Mouse (Mus musculus) testis, adult 2 months (tissue): ENCODE results near the gene Gkn3. TPM values are rescaled to one million over a fixed set of nuclear protein-coding genes. Genes with fewer than 3 reads are reported as not detected.

Source experiments
- H3K27ac ChIP-seq: fragments of 200-500 bp; 2 replicates; pipeline ENCODE4 v1.5.1; 2012; ENCODE audit warnings: low read depth, low read length; ENCODE audit not compliant: control insufficient read depth, insufficient read depth
- H3K27me3 ChIP-seq: fragments of 200-500 bp; 2 replicates; pipeline ENCODE4 v1.6.1; 2012; ENCODE audit warnings: mild to moderate bottlenecking, low read length, moderate library complexity; ENCODE audit not compliant: control insufficient read depth, insufficient read depth
- H3K36me3 ChIP-seq: fragments of 200-500 bp; 2 replicates; pipeline ENCODE4 v1.6.1; 2012; ENCODE audit warnings: mild to moderate bottlenecking, low read length; ENCODE audit not compliant: control insufficient read depth, insufficient read depth
- H3K4me1 ChIP-seq: fragments of 200-500 bp; 2 replicates; pipeline ENCODE4 v1.6.1; 2012; ENCODE audit warnings: low read length; ENCODE audit not compliant: control insufficient read depth, insufficient read depth
- H3K4me3 ChIP-seq: fragments of 200-500 bp; 2 replicates; pipeline ENCODE4 v1.5.1; 2012; ENCODE audit warnings: low read depth, mild to moderate bottlenecking, low read length, moderate library complexity, mixed read lengths; ENCODE audit not compliant: control insufficient read depth
- CTCF ChIP-seq: fragments of 200-500 bp; IDR thresholded peaks from 2 replicates; pipeline ENCODE4 v1.5.1; 2012; ENCODE audit warnings: low read depth, mild to moderate bottlenecking, inconsistent platforms, low read length, moderate library complexity; ENCODE audit not compliant: control insufficient read depth, insufficient read depth, insufficient replicate concordance
- POLR2A ChIP-seq: fragments of 200-500 bp; IDR thresholded peaks from 2 replicates; pipeline ENCODE4 v1.6.1; 2012; ENCODE audit warnings: low read depth, mild to moderate bottlenecking, inconsistent platforms, low read length, moderate library complexity; ENCODE audit not compliant: control insufficient read depth
- polyA plus RNA-seq: library from polyadenylated mRNA; depleted of rRNA; stranded (reverse); fragments of >200 nt; gene quantifications from 2 replicates; pipeline ENCODE4 v1.2.3, GENCODE M21; 2012

Gkn3 gene
- polyA plus RNA-seq, 1 experiment: 0.42 TPM

DNA sequence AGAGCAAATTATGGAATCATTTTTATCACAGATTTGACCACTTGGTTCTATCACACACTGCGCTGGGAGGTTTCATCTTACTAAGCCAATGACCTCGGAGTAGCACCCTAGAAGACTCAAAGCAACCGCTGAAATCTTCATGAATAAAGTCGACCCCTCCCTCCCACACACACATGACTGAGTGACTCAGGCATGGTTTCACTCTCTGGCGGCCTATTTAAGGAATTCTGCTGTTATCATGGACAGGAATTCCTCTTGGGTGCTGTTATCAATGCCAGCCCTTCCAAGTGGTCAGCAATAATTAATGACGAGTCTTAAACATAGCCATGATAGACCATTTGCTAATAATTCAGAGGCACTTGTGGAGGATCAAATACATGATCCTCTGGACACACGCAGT, 33.6 kb upstream of the Gkn3 start:
- Histone ChIP-seq H3K4me3 (no peak overlapping the region), H3K4me1 (no peaks in the 10 kb centered on the region), H3K27me3 (no peaks in the 10 kb centered on the region), H3K36me3 (no peaks in the 10 kb centered on the region), H3K27ac (no peak overlapping the region)
- no peak for TF ChIP-seq POLR2A
- TF ChIP-seq CTCF: no peak

- Histone ChIP-seq H3K36me3 (no peaks in the 10 kb centered on the region), H3K4me1 (no peaks in the 10 kb centered on the region), H3K27me3 (no peaks in the 10 kb centered on the region), H3K4me3 (no peak overlapping the region), H3K27ac (no peak overlapping the region)
- TF ChIP-seq CTCF (no peak), POLR2A (no peak)
Measured at GRCm38 (mm10) chr6:87412011-87412410, 23.3 kb upstream of the Gkn3 start.

- Histone ChIP-seq H3K4me3 (no peak overlapping the region), H3K27me3 (no peaks in the 10 kb centered on the region), H3K4me1 (no peaks in the 10 kb centered on the region), H3K36me3 (no peaks in the 10 kb centered on the region), H3K27ac (no peak overlapping the region)
- TF ChIP-seq POLR2A: no peak
- no peak for TF ChIP-seq CTCF
Measured at GRCm38 (mm10) chr6:87401456-87401855, 12.7 kb upstream of the Gkn3 start.

- Histone ChIP-seq H3K36me3 (no peaks in the 10 kb centered on the region), H3K27me3 (no peaks in the 10 kb centered on the region), H3K4me3 (no peak overlapping the region), H3K4me1 (no peaks in the 10 kb centered on the region), H3K27ac (no peak overlapping the region)
- no peak for TF ChIP-seq POLR2A
- no peak for TF ChIP-seq CTCF
Measured at GRCm38 (mm10) chr6:87399886-87400566, 11.3 kb upstream of the Gkn3 start.

- Histone ChIP-seq H3K4me1 (no peaks in the 10 kb centered on the region), H3K27me3 (no peaks in the 10 kb centered on the region), H3K4me3 (no peak overlapping the region), H3K27ac (no peak overlapping the region), H3K36me3 (no peaks in the 10 kb centered on the region)
- peak; percentile 98 for TF ChIP-seq CTCF
- no peak for TF ChIP-seq POLR2A
Measured at GRCm38 (mm10) chr6:87399137-87399536, 10.4 kb upstream of the Gkn3 start.

DNA sequence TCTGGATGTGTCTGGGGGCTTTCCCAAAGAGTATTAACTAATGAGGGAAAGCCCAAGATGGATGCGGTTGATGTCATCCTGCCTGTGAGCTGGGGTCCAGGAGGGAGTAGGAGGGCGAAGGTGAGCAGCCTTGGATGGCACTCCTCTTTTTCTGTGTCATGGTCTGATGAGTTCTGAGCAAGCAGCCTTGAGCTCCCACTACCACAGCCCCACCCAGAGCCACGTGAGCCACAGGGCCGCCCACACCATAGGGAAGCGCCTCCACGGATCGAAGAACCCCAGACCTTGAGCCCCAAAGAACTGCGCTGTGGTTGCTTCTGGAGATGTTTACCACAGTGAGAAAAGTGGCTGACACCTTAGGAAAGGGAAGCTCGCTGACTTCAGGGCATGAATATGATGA, 6.0 kb upstream of the Gkn3 start:
- H3K4me3 ChIP-seq: no peak overlapping the region
- H3K27me3 ChIP-seq: no peaks in the 10 kb centered on the region
- no peaks in the 10 kb centered on the region for H3K36me3 ChIP-seq
- TF ChIP-seq CTCF (no peak), POLR2A (no peak)
- no peak overlapping the region for H3K27ac ChIP-seq
- no peaks in the 10 kb centered on the region for H3K4me1 ChIP-seq

GRCm38 (mm10) chr6:87393466-87394205, 4.9 kb upstream of the Gkn3 start:
- H3K27me3 ChIP-seq: no peaks in the 10 kb centered on the region
- TF ChIP-seq POLR2A (no peak), CTCF (no peak)
- no peaks in the 10 kb centered on the region for H3K4me1 ChIP-seq
- no peak overlapping the region for H3K27ac ChIP-seq
- no peaks in the 10 kb centered on the region for H3K36me3 ChIP-seq
- H3K4me3 ChIP-seq: no peak overlapping the region
